Mouse (Mus musculus): ENCODE results near the gene Lyzl4. TPM values are rescaled to one million over a fixed set of nuclear protein-coding genes. Genes with fewer than 3 reads are reported as not detected.

Lyzl4 gene
- polyA plus RNA-seq, 1 experiment = 0.31 TPM

GRCm38 (mm10) chr9:121555395-121556000 is 86.4 kb downstream of the Lyzl4 start:
- Histone ChIP-seq H3K27me3 (ENCODE audit: control insufficient read depth, insufficient read depth, low read length) (no peaks in the 10 kb centered on the region), H3K36me3 (ENCODE audit: control insufficient read depth, insufficient read depth, low read length) (no peaks in the 10 kb centered on the region), H3K4me3 (ENCODE audit: control insufficient read depth, insufficient read depth, low read length) (no peak overlapping the region), H3K27ac (ENCODE audit: control insufficient read depth, insufficient read depth, low read length) (no peak overlapping the region), H3K4me1 (replicated peaks; ENCODE audit: control insufficient read depth, insufficient read depth, low read length) (no peaks in the 10 kb centered on the region)
- DNase-seq = no peak
- WGBS = 36% methylated on average over 9 of the region's 9 CpGs
- TF ChIP-seq POLR2A (IDR thresholded peaks at IDR 0.05; ENCODE audit: control insufficient read depth, extremely low read depth, insufficient read depth, low read length, poor library complexity) = no peak
- no peak for TF ChIP-seq CTCF (IDR thresholded peaks at IDR 0.05; ENCODE audit: borderline replicate concordance, control insufficient read depth, extremely low read depth, insufficient read depth, low read length, poor library complexity)

- Histone ChIP-seq H3K4me3 (ENCODE audit: control insufficient read depth, insufficient read depth, low read length) (no peak overlapping the region), H3K27me3 (ENCODE audit: control insufficient read depth, insufficient read depth, low read length) (no peaks in the 10 kb centered on the region), H3K4me1 (replicated peaks; ENCODE audit: control insufficient read depth, insufficient read depth, low read length) (no peaks in the 10 kb centered on the region), H3K36me3 (ENCODE audit: control insufficient read depth, insufficient read depth, low read length) (no peaks in the 10 kb centered on the region), H3K27ac (ENCODE audit: control insufficient read depth, insufficient read depth, low read length) (no peak overlapping the region)
- no peak for DNase-seq
- no peak for TF ChIP-seq CTCF (IDR thresholded peaks at IDR 0.05; ENCODE audit: borderline replicate concordance, control insufficient read depth, extremely low read depth, insufficient read depth, low read length, poor library complexity)
- no peak for TF ChIP-seq POLR2A (IDR thresholded peaks at IDR 0.05; ENCODE audit: control insufficient read depth, extremely low read depth, insufficient read depth, low read length, poor library complexity)
- WGBS = 93% methylated on average over 4 of the region's 4 CpGs
Observed at GRCm38 (mm10) chr9:121553643-121554042, 88.3 kb downstream of the Lyzl4 start.

GRCm38 (mm10) chr9:121550327-121550771 is 91.5 kb downstream of the Lyzl4 start:
- no peak for TF ChIP-seq CTCF (IDR thresholded peaks at IDR 0.05; ENCODE audit: borderline replicate concordance, control insufficient read depth, extremely low read depth, insufficient read depth, low read length, poor library complexity)
- no peak for TF ChIP-seq POLR2A (IDR thresholded peaks at IDR 0.05; ENCODE audit: control insufficient read depth, extremely low read depth, insufficient read depth, low read length, poor library complexity)
- H3K4me3 ChIP-seq (ENCODE audit: control insufficient read depth, insufficient read depth, low read length) = no peak overlapping the region
- WGBS = 87% methylated on average over 5 of the region's 5 CpGs
- no peaks in the 10 kb centered on the region for H3K4me1 ChIP-seq (replicated peaks; ENCODE audit: control insufficient read depth, insufficient read depth, low read length)
- H3K36me3 ChIP-seq (ENCODE audit: control insufficient read depth, insufficient read depth, low read length) = no peaks in the 10 kb centered on the region
- no peak for DNase-seq
- no peak overlapping the region for H3K27ac ChIP-seq (ENCODE audit: control insufficient read depth, insufficient read depth, low read length)
- H3K27me3 ChIP-seq (ENCODE audit: control insufficient read depth, insufficient read depth, low read length) = no peaks in the 10 kb centered on the region

GRCm38 (mm10) chr9:121549444-121549843 is 92.5 kb downstream of the Lyzl4 start:
- TF ChIP-seq CTCF (IDR thresholded peaks at IDR 0.05; ENCODE audit: borderline replicate concordance, control insufficient read depth, extremely low read depth, insufficient read depth, low read length, poor library complexity) = no peak
- TF ChIP-seq POLR2A (IDR thresholded peaks at IDR 0.05; ENCODE audit: control insufficient read depth, extremely low read depth, insufficient read depth, low read length, poor library complexity) = no peak
- Histone ChIP-seq H3K27me3 (ENCODE audit: control insufficient read depth, insufficient read depth, low read length) (no peaks in the 10 kb centered on the region), H3K4me3 (ENCODE audit: control insufficient read depth, insufficient read depth, low read length) (no peak overlapping the region), H3K27ac (ENCODE audit: control insufficient read depth, insufficient read depth, low read length) (no peak overlapping the region), H3K4me1 (replicated peaks; ENCODE audit: control insufficient read depth, insufficient read depth, low read length) (no peaks in the 10 kb centered on the region), H3K36me3 (ENCODE audit: control insufficient read depth, insufficient read depth, low read length) (no peaks in the 10 kb centered on the region)
- DNase-seq = no peak

GRCm38 (mm10) chr9:121549010-121549409 is 92.9 kb downstream of the Lyzl4 start:
- Histone ChIP-seq H3K36me3 (ENCODE audit: control insufficient read depth, insufficient read depth, low read length) (no peaks in the 10 kb centered on the region), H3K4me3 (ENCODE audit: control insufficient read depth, insufficient read depth, low read length) (no peak overlapping the region), H3K27me3 (ENCODE audit: control insufficient read depth, insufficient read depth, low read length) (no peaks in the 10 kb centered on the region), H3K27ac (ENCODE audit: control insufficient read depth, insufficient read depth, low read length) (no peak overlapping the region), H3K4me1 (replicated peaks; ENCODE audit: control insufficient read depth, insufficient read depth, low read length) (no peaks in the 10 kb centered on the region)
- 81% methylated on average over 5 of the region's 5 CpGs for WGBS
- DNase-seq = no peak
- TF ChIP-seq CTCF (IDR thresholded peaks at IDR 0.05; ENCODE audit: borderline replicate concordance, control insufficient read depth, extremely low read depth, insufficient read depth, low read length, poor library complexity) = no peak
- TF ChIP-seq POLR2A (IDR thresholded peaks at IDR 0.05; ENCODE audit: control insufficient read depth, extremely low read depth, insufficient read depth, low read length, poor library complexity) = no peak

- DNase-seq = no peak
- no peaks in the 10 kb centered on the region for H3K4me1 ChIP-seq (replicated peaks; ENCODE audit: control insufficient read depth, insufficient read depth, low read length)
- TF ChIP-seq POLR2A (IDR thresholded peaks at IDR 0.05; ENCODE audit: control insufficient read depth, extremely low read depth, insufficient read depth, low read length, poor library complexity) (no peak), CTCF (IDR thresholded peaks at IDR 0.05; ENCODE audit: borderline replicate concordance, control insufficient read depth, extremely low read depth, insufficient read depth, low read length, poor library complexity) (no peak)
- WGBS = 59% methylated on average over 4 of the region's 4 CpGs
- H3K4me3 ChIP-seq (ENCODE audit: control insufficient read depth, insufficient read depth, low read length) = no peak overlapping the region
- no peak overlapping the region for H3K27ac ChIP-seq (ENCODE audit: control insufficient read depth, insufficient read depth, low read length)
- H3K36me3 ChIP-seq (ENCODE audit: control insufficient read depth, insufficient read depth, low read length) = no peaks in the 10 kb centered on the region
- H3K27me3 ChIP-seq (ENCODE audit: control insufficient read depth, insufficient read depth, low read length) = no peaks in the 10 kb centered on the region
Observed at GRCm38 (mm10) chr9:121547431-121547830, 94.5 kb downstream of the Lyzl4 start.

- DNase-seq = no peak
- Histone ChIP-seq H3K27ac (ENCODE audit: control insufficient read depth, insufficient read depth, low read length) (no peak overlapping the region), H3K36me3 (ENCODE audit: control insufficient read depth, insufficient read depth, low read length) (no peaks in the 10 kb centered on the region), H3K4me1 (replicated peaks; ENCODE audit: control insufficient read depth, insufficient read depth, low read length) (no peaks in the 10 kb centered on the region), H3K4me3 (ENCODE audit: control insufficient read depth, insufficient read depth, low read length) (no peak overlapping the region), H3K27me3 (ENCODE audit: control insufficient read depth, insufficient read depth, low read length) (no peaks in the 10 kb centered on the region)
- no peak for TF ChIP-seq CTCF (IDR thresholded peaks at IDR 0.05; ENCODE audit: borderline replicate concordance, control insufficient read depth, extremely low read depth, insufficient read depth, low read length, poor library complexity)
- no peak for TF ChIP-seq POLR2A (IDR thresholded peaks at IDR 0.05; ENCODE audit: control insufficient read depth, extremely low read depth, insufficient read depth, low read length, poor library complexity)
Observed at GRCm38 (mm10) chr9:121541530-121541929, 100.4 kb downstream of the Lyzl4 start.

Data from thymus, adult 2 months (tissue).